Mouse (Mus musculus): Measurements from ENCODE around the gene Pxylp1.

DNA sequence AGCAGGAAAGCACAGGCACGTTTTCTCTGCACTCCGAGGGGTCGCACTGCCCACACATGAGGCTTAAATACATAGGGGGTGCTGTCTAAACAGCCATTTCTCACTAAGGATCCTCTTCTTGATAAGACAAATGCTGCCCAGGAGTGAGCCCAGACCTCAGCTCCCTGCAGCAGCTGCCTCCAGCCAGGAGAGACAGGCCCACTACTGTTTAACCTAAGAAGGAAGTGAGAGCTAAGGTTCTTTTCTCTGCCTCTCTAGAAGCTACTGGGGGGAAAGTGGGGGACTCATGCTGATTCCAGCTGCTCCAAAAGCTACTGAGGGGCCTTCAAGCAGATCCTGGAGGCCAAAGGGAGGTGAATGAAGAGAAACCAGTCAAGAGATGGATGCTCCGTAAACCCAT, 16.8 kb downstream of the Pxylp1 start:
- TF ChIP-seq USF1 (IDR thresholded peaks at IDR 0.05; ENCODE audit: low read depth) (no peak), CTCF (IDR thresholded peaks at IDR 0.05; ENCODE audit: control insufficient read depth, insufficient read depth, insufficient read length) (no peak), CEBPB (IDR thresholded peaks at IDR 0.05; ENCODE audit: low read depth) (no peak)

All from C2C12 (cell line).